Mouse (Mus musculus): ENCODE results near the gene Kif1c.
A peak's percentile ranks its signal among the peaks of the same experiment; 100 is the strongest.

- peak; percentile 99 for TF ChIP-seq CTCF (IDR thresholded peaks at IDR 0.05; ENCODE audit: control insufficient read depth, insufficient read depth, low read length)
- no peak for TF ChIP-seq POLR2A (IDR thresholded peaks at IDR 0.05; ENCODE audit: borderline replicate concordance, control insufficient read depth, low read depth, low read length)
Observed at GRCm38 (mm10) chr11:70776830-70777571, 76.7 kb downstream of the Kif1c start.
